Mouse (Mus musculus): ENCODE measurements around the gene Pgpep1.

Pgpep1 gene

GRCm38 (mm10) chr8:70660273-70660725 is at the start of gene Pgpep1:
Pgpep1 (minus strand) TSS chr8:70660388.
- no peak for DNase-seq

- peak; percentile 41 for DNase-seq
These were observed 49.6 kb upstream of the Pgpep1 start for GRCm38 (mm10) chr8:70709794-70710193.

GRCm38 (mm10) chr8:70708281-70708680 is 48.1 kb upstream of the Pgpep1 start:
- peak; percentile 24 for DNase-seq

GRCm38 (mm10) chr8:70703287-70703686 is 43.1 kb upstream of the Pgpep1 start, which contains the start of gene Iqcn:
Iqcn (plus strand) TSS chr8:70703457.
- no peak for DNase-seq

GRCm38 (mm10) chr8:70702842-70703182 is 42.6 kb upstream of the Pgpep1 start:
- DNase-seq = peak; percentile 92

DNA sequence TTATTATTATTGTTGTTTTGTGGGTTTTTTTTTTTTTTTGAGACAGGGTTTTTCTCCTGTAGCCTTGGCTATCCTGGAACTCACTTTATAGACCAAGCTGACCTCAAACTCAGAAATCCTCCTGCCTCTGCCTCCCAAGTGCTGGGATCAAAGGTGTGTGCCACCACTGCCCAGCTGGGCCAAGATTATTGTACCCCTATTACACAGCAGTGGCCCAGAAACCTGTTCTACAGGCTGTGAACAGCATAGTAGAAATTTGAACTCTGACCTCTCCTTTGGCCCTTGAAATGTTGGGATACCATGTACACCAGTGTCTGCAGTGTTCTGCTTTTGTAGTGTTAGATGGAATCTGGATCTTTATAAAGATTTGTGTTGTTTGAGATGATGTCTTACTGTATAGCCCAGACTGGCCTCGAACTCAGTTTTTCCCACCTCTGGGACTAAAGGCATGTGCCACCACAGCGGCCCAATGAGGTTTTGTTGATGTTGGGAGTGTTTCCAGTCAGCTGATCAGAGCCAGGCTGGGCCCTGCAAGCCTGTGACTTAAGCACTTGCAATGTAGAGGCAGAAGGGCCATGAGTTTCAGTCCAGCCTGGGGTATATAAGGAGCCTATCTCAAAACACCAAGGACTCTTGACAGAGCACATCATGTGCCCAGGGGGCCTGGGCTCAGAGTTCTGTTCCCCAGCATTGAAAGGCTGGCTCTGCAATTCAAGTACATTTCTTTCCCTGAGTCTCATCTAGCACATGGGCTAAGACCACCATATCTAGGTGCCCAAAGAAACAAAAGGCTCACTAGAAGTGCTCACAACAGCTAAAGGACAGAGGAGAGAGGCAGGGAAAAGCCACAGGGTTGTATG is 42.0 kb upstream of the Pgpep1 start:
- DNase-seq = peak; percentile 58

GRCm38 (mm10) chr8:70701048-70701981 is 41.1 kb upstream of the Pgpep1 start:
- DNase-seq = peak; percentile 70

DNA sequence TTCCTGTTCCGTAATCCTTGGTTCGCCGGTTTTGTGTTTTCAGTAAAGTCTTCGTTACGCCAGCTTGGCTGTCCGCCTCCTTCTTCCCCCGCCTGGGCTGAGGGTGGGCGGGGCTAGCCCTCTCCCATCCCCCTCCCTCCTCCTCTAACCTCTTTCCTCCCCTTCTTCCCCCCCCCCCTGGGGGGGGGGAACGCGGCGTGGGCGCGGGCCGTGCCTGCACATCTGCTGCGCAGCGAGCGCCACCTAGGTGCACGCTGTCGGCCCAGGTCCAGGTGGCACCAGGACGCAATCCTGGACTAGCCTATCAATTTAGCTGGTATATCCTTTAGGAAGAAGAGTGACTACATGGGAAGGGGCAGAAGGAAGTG is 40.4 kb upstream of the Pgpep1 start:
- DNase-seq = peak; percentile 90

- DNase-seq = peak; percentile 92
These were observed 39.8 kb upstream of the Pgpep1 start for GRCm38 (mm10) chr8:70699834-70700554.

DNA sequence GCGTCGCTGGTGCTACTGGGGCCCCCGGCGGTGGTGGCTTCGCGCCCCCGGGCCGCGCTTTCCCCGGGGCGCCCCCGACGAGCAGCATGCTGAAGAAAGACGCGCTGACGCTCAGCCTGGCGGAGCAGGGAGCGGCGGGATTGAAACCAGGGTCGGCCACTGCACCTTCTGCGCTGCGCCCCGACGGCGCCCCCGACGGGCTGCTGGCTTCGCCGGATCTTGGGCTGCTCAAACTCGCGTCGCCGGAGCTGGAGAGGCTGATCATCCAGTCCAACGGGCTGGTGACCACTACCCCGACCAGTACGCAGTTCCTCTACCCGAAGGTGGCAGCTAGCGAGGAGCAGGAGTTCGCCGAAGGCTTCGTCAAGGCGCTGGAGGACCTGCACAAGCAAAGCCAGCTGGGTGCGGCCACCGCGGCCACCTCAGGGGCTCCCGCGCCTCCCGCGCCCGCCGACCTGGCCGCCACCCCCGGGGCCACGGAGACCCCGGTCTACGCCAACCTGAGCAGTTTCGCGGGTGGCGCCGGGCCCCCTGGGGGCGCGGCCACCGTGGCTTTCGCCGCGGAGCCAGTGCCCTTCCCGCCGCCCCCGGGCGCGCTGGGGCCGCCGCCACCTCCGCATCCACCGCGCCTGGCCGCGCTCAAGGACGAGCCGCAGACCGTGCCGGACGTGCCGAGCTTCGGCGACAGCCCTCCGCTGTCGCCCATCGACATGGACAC is 39.1 kb upstream of the Pgpep1 start:
- DNase-seq = no peak

GRCm38 (mm10) chr8:70698310-70699109 is 38.3 kb upstream of the Pgpep1 start, which contains the start of gene Jund:
Jund (plus strand) TSS chr8:70698949.
- peak; percentile 99 for DNase-seq

DNA sequence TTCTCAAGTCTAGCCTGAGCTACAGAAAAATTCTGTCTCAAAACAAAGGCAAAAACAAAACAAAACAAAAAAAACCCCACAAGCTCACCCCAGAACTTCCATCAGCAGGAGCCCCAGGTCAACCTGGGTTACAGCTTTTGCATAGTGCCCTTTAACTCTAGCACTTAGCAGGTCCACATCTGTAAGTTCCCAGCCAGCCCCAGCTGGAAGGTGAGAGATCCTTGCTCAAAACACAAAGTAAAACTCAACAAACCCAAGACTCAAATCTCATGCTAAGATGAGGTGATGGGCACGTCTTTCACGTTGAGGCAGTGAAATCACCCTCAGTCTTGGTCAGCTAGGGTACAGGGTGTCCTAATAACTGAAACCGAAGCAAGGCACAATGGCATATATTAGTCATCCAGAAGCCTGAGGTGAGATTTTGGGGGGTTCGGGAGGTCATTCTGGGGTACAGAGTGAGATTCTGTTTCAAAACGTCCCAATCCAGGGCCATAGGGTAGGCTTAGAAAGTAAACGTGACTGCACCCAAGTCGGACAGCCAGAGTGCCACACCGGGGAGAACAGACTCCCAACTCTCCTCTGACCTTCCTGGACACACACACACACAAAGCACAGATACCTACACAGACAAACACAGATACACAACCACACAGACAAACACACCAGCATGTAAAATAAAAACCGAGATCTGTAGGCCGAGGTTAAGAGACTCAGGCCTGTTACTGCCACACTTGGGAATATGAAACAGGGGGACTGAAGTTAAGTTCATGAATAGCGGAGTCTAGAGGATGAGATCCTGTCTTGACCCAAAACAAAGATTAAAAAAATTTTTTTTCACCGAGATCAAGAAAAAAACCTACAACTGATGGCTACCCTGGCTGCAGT is 37.4 kb upstream of the Pgpep1 start:
- DNase-seq = no peak

DNA sequence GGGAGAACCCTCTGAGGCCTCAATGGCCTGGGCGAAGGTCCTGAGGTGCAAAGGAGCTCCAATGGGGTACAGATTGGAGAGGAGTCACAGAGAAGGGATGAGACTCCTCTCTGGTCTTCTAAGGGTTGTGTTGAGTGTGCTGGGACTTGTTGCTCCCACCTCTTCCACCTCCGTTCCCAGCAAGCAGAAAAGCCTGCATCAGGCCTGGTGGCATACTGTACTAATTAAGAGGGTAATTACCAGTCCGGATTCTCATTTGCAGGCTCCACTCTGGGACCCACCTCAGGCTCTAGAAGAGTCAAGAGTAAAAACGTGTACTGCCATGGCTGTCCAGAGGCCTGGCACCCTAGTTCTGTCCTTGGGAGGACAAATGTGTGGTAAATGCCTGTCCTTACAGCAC is 36.8 kb upstream of the Pgpep1 start:
- peak; percentile 57 for DNase-seq

DNA sequence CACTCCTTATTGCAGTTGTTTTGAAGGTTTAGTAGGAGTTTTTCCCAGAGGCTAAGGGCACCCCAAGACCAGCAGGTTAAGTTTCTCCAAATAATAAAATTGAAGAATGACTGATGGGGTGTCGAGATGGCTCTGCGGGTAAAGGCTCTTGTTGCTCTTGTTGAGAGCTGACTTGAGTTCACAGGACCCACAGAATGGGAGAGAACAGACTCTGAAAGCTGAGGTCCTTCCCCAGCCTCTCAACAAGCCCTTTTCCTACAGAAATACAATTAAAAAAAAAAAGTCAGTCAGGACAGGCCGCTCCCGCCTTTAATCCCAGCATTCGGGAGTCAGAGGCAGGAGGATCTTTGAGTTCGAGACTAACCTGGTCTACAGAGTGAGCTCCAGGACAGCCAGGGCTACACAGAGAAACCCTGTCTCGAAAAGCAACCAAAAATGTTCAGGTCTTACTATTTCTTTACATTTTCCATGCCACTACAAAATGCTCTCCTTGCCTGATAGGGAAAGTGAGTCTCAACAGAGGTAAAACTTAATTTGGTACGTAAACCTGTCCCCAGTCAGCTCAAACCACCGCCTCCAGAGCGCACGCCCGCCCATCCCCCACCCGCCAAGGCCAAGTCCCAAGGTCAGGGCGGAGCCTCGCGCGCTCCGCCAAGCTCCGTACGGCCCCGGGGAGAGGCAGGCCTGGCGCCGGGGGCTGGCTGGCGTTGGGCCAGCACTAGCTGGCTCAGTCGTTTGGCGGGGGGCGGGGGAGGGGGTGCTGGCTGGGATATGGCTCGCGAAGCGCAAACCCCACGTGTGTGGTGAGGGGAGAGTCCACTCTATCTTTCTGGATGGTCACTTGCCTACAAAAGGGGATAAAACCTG is 36.1 kb upstream of the Pgpep1 start:
- peak; percentile 74 for DNase-seq

- peak; percentile 69 for DNase-seq
These were observed 35.3 kb upstream of the Pgpep1 start for GRCm38 (mm10) chr8:70695318-70696018.

- no peak for DNase-seq
These were observed 33.4 kb upstream of the Pgpep1 start for GRCm38 (mm10) chr8:70693636-70694035.

DNA sequence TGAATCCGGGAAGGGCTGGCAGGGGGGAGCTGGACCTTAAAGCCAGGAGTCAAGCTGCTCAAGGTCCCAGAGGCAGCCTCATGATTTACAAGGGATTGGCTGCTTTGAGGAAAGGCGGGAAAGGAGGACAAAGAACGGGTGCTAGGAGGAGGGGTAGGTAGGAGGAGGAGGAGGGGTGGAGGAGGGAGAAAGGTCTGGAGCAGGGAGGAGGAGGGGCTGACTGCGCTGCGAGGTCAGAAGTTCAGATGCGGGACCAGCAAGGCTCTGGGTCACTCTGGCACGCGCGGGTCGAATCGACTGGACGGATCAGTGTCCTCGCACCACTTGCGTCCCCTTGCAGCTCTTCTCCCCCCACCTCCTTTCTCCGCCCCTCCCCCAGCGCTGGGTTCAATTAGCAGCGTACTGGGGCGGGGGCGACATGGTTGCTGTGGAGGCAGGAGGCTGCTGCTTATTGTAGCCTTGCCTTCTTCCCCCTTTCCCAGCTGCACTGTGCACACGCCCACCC is 31.6 kb upstream of the Pgpep1 start:
- DNase-seq = no peak

- no peak for DNase-seq
These were observed 31.0 kb upstream of the Pgpep1 start for GRCm38 (mm10) chr8:70691230-70691629.

Data from cerebellum, adult 9-11 months (tissue).